Mouse (Mus musculus) R1 (cell line): ENCODE results near the gene Tnfrsf17.
"Not testable (repeated sequence)": the region's sequence is repeated elsewhere in the genome, so short reads cannot be mapped to it uniquely, and the experiment has no call there.

Experiments used
- DNase-seq: peaks from one replicate; pipeline ENCODE4 v3.0.0-alpha.2; 2018; ENCODE audit warnings: low read depth, low spot score

Tnfrsf17 gene

DNA sequence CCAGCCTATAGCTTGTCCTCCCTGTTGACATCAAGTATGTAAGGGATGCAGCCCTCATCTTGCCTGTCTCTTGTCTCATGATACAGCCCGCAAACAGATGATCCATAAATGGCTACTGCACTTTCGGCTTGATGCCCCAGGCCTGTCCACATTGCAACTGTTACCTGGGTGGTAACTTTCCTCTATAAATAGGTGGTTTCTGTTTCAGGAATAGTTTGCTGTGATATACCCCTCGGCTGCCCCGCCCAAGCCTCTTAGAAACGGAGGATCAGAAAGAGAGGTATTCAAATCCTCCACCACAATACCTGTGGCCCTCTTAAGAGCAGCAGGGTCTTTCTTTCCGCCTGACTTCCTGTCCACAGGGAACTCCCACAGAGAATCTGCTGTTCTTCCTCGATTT is at the start of gene Tnfrsf17:
TSS of gene Tnfrsf17 (plus strand) at position 301 of the 400 bp plus-strand sequence.
- no peak for DNase-seq

DNA sequence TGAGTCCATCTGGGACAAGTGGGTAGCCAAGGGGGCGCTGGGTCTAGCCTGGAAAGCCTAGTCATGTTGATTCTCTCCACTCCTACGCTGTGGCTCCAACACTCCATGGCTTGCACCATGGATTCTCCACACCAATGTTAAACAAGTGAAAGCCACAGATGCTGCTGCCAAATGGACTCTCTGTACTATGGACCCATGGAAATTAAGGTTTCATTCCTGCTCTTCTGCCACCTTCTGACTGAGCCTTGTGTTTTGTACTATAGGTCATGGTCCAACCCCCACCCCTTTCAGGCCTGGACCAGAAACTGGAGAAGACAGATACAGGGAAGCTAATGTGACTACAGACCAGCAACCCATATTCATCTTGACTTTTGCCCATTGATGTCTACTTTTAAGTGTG is 47.1 kb upstream of the Tnfrsf17 start:
- no peak for DNase-seq

DNA sequence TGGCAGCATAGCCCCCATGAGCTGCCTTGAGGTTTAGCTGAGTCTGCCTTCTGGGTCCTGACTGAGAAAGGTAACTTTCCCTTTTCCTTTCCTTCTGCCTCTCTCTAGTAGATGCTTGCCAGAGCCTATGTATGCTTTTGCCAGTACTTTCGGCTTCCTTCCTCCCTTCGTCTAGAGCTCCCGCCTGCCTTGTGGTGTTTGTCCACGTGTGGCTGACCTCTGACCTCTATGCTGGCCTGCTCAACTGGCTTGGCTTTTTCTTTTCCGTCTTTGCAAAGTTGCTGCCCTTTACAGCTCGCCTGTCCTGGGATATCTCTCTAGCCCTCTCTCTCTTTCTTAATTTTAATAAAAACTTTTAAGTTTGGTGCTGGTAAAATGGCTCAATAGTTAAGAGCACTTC is 43.8 kb upstream of the Tnfrsf17 start:
- DNase-seq = no peak

DNA sequence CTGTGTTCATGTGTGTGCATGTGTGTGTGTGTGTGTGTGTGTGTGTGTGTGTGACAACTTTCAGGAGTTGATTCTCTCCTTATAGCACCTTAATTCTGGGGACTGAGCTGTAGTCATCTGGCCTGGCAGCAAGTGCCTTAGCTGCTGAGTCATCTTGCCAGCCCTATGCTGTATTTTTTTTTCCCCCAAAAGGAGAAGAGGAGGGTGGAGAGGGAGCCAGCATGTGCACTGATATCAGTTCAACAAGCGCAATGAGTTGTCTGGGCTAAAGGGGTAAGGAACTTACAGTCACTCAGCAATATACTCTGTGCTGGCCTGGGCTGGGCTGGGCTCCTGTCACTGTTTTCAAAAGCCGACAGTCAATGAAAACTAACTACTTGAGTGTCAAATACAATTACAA is 43.0 kb upstream of the Tnfrsf17 start:
- no peak for DNase-seq

DNA sequence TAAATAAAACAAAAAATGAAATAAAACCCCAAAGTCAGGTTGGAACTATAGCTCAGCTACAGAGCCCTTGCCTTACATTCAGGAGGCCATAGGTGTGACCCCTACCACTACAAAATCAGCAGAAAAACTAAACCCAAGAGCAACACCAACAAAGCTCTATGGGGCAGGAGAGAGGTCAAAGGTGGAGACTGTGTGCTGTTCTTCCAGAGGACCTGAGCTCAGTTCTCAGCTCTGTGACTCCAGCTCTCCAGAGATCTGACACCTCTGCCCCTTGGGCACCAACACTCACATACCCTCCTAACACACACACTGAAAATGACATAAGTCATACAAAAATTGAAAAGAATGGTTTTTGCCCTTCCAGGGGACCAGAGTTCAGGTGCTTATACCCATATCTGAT is 42.5 kb upstream of the Tnfrsf17 start:
- DNase-seq = no peak

DNA sequence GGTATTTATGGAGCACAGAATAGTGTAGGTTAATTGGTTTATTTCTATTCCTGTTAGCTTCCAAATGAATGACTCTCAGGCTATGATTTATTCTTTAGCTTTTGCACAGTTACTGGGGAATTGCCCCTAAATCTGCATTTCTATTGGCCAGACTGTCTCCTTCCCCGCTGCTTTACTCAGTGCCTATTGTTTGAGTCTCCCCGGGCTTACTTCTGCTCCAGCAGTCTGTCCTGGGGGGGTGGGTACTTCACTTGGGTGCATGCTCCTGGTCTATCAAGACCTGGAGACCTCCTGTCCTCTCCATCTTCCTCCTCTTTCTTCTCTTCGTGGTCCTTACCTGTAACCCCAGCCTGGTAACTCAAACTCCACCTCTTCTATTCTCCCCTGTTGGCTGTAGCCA is 36.7 kb upstream of the Tnfrsf17 start:
- peak; percentile 51 for DNase-seq

DNA sequence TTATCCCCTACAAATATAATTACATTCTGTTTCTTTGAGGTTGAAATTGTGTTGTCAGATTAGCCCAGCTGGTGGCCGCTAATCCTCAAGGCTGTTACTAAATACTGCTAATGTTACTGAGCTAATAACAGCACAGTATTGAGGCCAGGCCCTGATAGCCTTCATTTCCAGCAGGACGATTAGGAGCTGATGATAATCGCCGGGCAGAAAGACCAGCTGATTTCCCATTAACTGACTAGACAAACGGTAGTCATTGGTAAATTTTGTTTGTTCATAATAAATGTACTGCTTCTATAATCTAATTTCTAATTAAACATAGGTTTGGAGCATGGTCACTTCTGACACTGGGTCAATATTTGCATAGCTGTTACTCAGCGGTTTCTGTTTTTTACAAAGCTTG is 34.8 kb upstream of the Tnfrsf17 start:
- DNase-seq = no peak

DNA sequence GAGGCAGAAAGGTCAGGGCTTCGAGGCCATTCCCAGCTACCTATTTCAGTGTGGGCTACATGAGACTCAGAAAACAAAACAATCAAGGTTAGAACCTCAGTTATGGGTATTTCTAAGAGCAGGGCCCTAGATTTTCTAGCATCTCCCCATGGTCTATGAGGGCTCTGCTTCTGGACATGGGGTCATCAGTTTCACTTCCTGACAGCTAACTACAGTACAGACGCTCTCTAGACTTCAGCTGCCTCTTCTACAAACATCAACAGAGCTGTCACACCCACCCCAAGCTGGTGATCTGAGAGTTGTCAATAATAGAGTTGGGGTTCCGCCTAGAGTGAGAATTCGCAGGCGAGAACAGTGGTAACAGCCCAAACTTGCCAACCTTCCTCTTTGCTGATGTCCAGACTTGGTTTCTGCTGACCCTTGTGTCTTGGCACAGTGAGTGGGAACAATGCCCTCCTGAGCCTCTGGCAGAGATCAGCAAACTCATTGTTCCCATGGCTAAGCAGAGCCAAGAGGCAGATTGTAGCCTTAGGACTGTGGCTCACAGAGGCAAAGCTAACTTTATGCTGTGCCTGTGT is 30.9 kb upstream of the Tnfrsf17 start:
- DNase-seq = no peak

DNA sequence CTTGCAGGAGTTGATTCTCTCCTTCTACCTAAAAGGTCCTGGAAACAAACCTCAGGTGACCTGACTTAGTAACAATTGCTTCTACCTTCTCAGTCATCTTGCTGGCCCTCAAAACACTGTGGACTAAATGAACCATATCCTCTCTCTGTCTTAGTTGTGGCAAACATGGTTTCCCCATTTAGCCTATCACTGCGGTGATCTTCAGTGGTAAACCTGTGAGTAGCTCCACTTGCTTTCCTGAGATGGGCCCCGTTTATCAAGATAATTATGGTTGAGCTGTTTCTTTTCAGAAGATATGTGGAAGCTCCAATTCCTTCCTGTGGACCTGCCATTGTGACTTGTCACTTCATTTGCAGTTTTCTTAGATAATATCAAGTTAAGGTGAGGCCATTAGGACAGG is 28.7 kb upstream of the Tnfrsf17 start:
- DNase-seq = no peak

DNA sequence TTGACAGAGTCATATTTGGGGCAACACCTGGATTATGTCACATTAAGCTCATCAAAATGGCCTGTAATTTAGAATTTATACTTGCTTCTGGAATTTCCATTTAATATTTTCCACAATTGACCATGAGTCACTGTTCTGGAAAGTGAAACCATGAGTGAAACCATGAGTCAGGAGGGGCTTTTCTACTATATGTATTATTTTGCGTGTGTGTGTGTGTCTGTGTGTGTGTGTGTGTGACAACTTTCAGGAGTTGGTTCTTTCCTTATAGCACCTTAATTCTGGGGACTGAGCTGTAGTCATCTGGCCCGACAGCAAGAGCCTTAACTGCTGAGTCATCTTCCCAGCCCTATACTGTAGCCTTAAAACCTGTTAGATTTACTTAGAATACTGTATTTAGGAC is 27.7 kb upstream of the Tnfrsf17 start:
- no peak for DNase-seq

DNA sequence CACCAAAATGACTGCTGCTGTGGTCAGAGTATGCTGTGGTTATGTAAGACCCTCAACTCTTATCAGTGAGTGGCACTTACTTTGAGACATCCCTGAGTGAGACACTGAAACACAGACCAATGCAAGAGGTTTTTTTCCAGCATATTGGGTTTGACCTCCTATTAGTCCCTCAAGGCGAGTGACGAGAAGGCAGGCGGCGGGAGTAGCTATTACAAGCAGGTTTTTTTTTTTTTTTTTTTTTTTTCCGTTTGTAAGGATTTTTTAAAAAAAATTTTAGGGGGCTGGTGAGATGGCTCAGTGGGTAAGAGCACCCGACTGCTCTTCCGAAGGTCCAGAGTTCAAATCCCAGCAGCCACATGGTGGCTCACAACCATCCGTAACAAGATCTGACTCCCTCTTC is 24.7 kb upstream of the Tnfrsf17 start:
- not testable (repeated sequence) for DNase-seq

DNA sequence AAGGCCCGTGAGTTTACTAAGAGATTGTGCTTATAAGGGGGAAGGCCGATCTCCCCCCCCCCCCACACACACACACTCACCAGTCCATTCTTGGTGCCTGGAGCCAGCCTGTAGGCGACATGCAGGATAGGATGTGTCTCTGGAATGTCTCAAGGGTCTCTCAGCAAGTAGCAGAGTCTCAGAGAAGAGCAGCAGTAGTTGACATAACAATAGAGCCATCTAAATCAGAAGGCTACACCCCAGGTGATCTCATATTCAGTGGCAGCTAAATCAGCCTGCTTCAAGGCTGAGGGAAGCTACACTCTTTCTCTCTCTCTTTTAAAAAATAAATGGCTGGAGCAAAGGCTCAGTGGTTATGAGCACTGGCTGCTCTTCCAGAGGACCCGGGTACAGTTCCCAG is 18.0 kb upstream of the Tnfrsf17 start:
- DNase-seq = peak; percentile 86

DNA sequence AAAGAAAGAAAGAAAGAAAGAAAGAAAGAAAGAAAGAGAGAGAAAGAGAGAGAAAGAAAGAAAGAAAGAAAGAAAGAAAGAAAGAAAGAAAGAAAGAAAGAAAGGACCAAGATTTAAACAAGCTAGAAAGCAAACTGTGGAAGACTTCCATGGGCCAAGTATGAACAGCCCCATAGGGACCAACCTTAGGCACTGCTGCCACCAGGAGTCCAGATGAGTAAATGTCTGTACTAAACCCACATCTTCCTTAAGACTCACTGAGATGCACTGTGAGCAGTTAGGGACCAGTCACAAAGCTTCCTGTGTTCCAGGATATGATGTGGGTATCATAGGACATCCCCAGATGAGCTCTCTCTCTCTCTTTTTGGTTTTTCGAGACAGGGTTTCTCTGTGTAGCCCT is 15.9 kb upstream of the Tnfrsf17 start:
- peak; percentile 76 for DNase-seq

DNA sequence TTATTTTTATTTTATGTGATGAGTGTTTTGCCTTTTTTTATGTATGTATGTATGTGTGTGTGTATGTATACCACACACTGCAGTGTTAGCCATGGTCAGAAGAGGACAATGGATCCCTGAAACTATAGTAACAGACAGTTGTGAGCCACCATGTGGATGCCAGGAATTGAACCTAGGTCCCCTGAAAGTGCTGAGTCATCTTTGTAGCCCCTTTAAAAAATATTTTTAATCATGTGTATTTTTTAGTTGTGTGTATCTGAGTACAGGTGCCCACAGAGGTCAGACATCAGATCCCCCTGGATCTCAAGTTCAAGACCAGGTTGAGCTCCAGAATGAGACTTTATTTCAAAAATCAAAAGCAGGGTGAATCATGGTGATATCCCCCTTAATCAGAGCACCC is 9.9 kb upstream of the Tnfrsf17 start:
- no peak for DNase-seq

DNA sequence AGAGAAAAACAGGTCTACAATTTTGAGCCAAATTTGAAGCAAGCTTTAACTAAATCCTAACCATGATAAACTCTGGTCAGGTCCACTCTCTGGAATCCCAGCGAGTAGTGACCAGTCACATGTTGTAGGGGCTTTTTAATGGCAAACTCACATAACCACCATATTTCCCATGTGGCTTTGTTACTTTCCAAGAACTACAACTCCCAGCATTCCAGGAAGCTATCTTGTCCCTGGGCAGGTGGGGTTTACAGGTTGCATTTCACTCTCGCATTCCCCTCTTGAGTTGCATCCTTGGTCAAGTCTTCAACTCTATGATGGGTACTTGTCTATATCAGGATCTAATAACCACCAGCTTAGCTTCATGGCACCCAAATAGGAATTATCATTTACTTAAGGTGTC is 8.1 kb upstream of the Tnfrsf17 start:
- DNase-seq = no peak

DNA sequence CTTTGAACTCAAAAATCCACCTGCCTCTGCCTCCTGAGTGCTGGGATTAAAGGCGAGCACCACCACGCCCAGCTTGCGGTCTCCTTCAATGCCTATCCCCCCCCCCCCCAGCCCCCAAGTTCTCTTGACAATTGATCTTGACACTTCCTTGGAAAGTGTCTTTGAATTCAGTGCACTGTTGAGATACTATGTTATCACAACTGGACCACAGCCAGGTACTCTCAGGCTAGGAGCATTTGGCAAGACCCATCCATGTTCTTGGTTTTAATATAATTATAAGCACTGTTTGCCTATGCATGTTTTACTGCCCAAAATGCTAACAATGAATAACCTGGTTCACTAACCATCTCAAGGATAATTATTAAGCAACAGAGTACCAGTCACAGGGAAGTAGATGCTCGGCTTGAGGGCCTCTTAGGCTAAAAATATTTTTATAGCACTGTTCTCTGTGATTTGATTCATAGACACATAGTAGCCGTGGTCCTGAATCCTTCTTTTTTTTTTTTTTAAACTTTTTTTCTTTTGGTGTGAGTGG is 2.2 kb downstream of the Tnfrsf17 start:
- no peak for DNase-seq

DNA sequence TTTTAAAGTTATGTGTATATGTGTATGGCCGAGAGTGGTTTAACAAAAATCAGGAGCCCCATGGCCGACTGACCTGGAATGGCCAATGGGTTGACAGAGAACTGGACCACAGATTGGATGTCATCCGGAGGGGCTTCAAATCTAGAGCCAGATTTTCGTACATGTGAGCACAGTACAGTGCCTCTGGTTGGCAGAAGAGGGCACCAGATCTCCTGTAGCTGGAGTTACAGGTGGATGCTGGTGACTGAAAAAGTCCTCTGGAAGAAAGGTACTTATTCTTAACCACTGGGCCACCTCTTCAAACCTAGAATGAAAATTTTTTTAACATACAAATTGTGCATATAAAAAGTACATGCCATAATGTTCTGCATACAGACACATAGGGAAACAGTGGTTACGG is 3.1 kb downstream of the Tnfrsf17 start:
- DNase-seq = no peak

DNA sequence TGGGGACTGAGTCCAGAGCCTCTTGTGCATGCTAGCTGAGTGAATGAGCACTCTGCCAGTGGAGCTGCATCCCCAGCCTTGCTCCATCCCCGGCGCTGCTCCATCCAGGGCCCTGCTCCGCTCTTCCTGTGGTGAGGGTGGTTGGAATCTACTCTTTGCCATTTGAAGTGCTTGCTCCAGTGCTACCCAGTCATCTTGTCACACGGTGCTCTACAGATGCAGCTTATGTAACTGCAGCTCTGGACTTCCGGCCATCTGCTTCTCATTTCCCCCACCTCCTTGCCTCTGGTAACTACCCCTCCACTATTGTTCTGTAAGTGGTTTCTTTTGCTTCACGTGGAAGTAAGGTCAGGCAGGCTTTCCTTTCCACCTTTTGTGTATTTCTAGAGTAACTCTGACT is 3.7 kb downstream of the Tnfrsf17 start:
- DNase-seq = no peak

DNA sequence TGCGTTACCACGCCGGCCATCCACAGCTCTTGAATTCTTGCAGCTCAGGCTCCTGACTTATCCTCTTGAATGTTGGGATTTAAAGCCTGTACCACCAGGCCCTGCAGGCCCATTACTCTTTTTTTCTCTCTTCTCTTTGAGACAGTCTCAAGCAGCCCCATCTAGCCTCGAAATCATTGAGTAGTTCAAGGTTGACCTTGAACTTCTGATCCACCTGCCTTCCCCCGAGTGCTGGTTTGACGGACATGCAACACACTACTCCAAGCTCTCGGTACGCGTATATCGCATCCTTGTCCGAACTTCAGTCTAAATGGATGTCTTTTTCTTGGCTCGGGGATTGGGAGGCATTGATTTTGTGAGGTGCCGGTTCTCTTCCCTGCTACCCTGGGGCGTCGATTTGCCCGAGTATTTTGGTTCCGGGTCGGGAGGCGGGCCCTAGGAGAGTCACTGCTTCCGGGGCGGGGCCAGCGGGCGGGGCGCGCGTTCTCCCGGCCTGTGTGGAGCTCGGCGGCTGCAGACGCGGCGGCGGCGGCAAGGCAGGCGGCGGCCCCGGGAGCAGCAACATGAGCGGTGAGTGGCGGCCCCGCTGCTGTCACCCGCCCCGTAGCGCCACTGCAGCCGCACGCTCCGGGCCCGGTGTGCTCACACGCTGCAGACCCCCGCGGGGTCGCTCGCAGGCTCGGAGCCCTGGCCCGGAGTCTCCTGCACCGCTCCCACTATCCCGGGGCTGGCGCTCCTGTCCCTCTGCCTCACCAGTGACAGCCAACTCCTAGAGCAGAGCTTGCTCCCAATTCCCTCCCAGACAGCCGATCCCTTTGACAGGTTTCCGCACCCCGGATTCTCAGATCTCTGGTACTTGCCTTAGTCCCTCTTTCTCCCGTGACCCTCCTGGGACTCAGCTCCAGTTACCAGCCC is 9.1 kb downstream of the Tnfrsf17 start, which contains the start of gene Snx29:
TSS of gene Snx29 (plus strand) at position 500 of the 915 bp plus-strand sequence.
- DNase-seq = peak; percentile 93

DNA sequence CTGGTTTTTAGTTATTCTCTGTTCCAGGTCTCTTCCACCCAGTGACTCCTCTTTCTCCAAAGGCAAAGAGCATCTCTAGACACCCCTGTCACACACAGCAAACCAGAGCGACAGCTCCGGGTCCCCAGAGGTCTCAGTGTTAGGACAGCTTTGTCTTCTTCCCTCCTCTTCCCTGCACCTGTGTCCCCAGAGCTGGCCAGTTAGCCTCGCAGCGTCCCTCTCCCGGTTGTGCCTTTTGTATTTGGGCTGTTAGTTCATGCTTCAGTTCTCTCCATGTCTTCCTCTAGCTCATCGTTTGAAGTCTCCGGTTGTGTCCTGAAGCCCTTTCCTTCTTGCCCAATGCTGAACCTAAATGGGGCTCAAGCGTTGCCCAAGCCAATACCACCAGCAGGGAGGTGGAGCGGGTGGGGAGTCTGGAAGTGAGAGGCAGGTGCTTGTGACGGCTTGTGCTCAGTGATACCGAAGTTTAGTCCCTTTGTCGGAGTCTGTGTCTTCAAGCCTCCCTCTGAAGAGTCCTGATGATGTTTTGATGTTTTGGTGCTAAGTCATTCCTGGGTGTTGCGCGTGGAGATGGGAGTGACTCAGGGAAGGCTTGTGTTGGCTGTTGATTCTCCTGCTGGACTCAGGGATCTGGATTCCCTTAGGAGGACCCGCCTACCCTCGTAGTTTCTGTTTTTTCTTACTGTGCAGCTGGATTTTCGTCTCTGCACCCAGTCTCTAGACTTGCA is 9.9 kb downstream of the Tnfrsf17 start:
- DNase-seq = peak; percentile 42

DNA sequence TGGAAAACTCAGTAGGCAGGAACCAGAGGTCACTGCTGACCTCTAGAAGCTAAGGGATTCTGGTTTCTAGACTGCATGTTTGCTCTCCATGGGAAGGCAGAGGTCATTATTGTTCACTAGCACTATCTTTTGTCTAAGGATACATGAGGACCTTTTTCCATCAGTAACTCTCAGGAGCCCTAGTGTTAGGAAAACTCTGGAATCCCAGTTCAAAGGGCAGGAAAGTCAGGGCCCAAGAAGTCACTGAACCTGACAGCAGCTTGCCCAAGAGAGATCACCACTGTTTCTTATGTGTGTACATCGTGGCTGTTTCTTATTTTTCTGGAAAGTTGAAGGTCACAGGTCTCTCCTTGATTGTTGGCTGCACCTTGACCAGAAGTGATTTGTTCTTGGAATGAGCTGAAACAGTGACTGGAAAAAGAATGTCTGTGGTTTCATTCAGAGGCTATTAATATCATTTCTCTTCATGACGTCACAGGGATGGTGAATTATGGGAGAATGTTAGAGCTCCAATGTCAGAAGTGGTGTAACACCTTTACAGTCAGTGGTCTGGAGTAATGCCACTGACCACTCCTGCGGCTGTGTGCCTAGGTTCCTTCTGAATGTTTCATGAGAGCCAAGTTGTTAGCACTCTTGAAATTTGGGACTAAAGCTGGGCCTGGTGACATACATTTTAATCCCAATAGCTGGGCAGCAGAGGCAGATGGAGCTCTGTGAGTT is 16.6 kb downstream of the Tnfrsf17 start:
- DNase-seq = no peak

DNA sequence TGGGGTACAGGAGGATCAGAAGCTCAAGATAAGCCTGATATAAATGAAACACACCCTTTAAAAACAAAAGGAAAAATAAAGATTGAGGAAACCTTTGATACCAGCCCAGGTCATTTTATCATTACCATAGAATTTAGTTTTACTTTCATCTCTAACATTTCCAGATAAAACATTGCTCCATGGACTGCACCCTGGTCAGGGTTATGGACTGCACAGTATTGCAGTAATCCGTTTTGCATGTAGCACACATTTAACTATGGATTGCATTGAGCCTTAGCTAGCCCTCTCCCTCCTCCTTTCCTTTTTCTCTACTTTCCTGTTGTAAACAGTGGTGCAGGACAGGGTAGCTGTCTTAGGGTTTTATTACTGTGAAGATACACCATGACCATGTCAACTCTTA is 17.4 kb downstream of the Tnfrsf17 start:
- DNase-seq = no peak
